Mouse (Mus musculus) 3134 (cell line): ENCODE measurements around the gene Mllt11.

Experiments used
- DNase-seq: peaks from one replicate; pipeline ENCODE4 v3.0.0-alpha.2; 2011; ENCODE audit warnings: low spot score; ENCODE audit not compliant: insufficient read length; ENCODE audit errors: extremely low read depth

Gene Mllt11

GRCm38 (mm10) chr3:95246465-95247231 is 14.7 kb upstream of the Mllt11 start:
- DNase-seq: peak; percentile 62

- no peak for DNase-seq
These were observed 11.1 kb upstream of the Mllt11 start for GRCm38 (mm10) chr3:95243086-95243485.

GRCm38 (mm10) chr3:95241498-95241897 is 9.5 kb upstream of the Mllt11 start, which contains the start of gene Gm128:
Gene Gm128 (minus strand): TSS chr3:95241598.
- no peak for DNase-seq

GRCm38 (mm10) chr3:95240900-95241299 is 8.9 kb upstream of the Mllt11 start:
- DNase-seq: no peak

- DNase-seq: no peak
These were observed 8.0 kb upstream of the Mllt11 start for GRCm38 (mm10) chr3:95239971-95240370.

- DNase-seq: no peak
These were observed 7.1 kb upstream of the Mllt11 start for GRCm38 (mm10) chr3:95239022-95239421.

- DNase-seq: no peak
These were observed 5.6 kb upstream of the Mllt11 start for GRCm38 (mm10) chr3:95237541-95238099.

- no peak for DNase-seq
These were observed 3.7 kb upstream of the Mllt11 start for GRCm38 (mm10) chr3:95235386-95236301.

GRCm38 (mm10) chr3:95233303-95233980 is 1.5 kb upstream of the Mllt11 start:
- no peak for DNase-seq

- DNase-seq: peak; percentile 76
These were observed 800 bp upstream of the Mllt11 start for GRCm38 (mm10) chr3:95232771-95233170.

- DNase-seq: peak; percentile 26
These were observed 1.3 kb downstream of the Mllt11 start for GRCm38 (mm10) chr3:95230495-95231297.

- peak; percentile 76 for DNase-seq
These were observed 2.0 kb downstream of the Mllt11 start for GRCm38 (mm10) chr3:95229781-95230494.

- peak; percentile 56 for DNase-seq
These were observed 2.8 kb downstream of the Mllt11 start for GRCm38 (mm10) chr3:95228894-95229780.

GRCm38 (mm10) chr3:95228148-95228893 is 3.6 kb downstream of the Mllt11 start, which contains the start of gene Cdc42se1:
Gene Cdc42se1 (plus strand): TSS chr3:95228732.
- peak; percentile 89 for DNase-seq

GRCm38 (mm10) chr3:95227214-95227613 is 4.8 kb downstream of the Mllt11 start:
- no peak for DNase-seq

GRCm38 (mm10) chr3:95224295-95224694 is 7.7 kb downstream of the Mllt11 start:
- DNase-seq: peak; percentile 32

- DNase-seq: no peak
These were observed 8.9 kb downstream of the Mllt11 start for GRCm38 (mm10) chr3:95223041-95223440.
